18 mouse cellular contexts compared by ENCODE assay signal in genomic region chr5:96412754-96413394, GRCm38 (mm10). TPM values are rescaled to one million over a fixed set of nuclear protein-coding genes. Genes with fewer than 3 reads are reported as not detected.
DNase-seq lines count a peak whose midpoint lies in the region; ATAC-seq and TF ChIP-seq lines count a peak whose summit lies in the region.
"Had no signal": no experiment of that assay in that cellular context is flagged by ENCODE, and none has a peak within 500 bp of the region (broad histone marks: within the 10 kb centered on the region; RNA-seq: fewer than 3 reads in every experiment).

No protein-coding gene starts in this region.

- intact Hi-C loops in heart, postnatal 36 days (cut with DNase I) = no loop called here

- TF ChIP-seq POLR2A in lung, adult 2 months (IDR thresholded peaks at IDR 0.05; ENCODE audit: borderline replicate concordance, extremely low read depth, low read depth, low read length) = no peak

- H3K27me3 ChIP-seq in lung, embryonic 14.5 days (ENCODE audit: insufficient read depth, low read length) = no peaks in the 10 kb centered on the region
- H3K27me3 ChIP-seq in kidney, embryonic 14.5 days (ENCODE audit: control insufficient read depth, insufficient read depth, low read length) = no peaks in the 10 kb centered on the region
- no peaks in the 10 kb centered on the region for H3K27me3 ChIP-seq in lung, embryonic 16.5 days (ENCODE audit: control insufficient read depth, insufficient read depth, low read depth, low read length)
- H3K27me3 ChIP-seq in stomach, postnatal 0 days (ENCODE audit: control insufficient read depth, insufficient read depth, low read length) = no peaks in the 10 kb centered on the region
- H3K27me3 ChIP-seq: heart, embryonic 12.5 days; hindbrain, embryonic 12.5 days had no signal

- H3K4me3 ChIP-seq in lung, embryonic 14.5 days (ENCODE audit: low read depth, low read length) = no peak overlapping the region
- no peak overlapping the region for H3K4me3 ChIP-seq in lung, adult 2 months (replicated peaks; ENCODE audit: extremely low read depth, low read depth, low read length)
- H3K4me3 ChIP-seq in kidney, embryonic 14.5 days (ENCODE audit: low read length) = no peak overlapping the region
- no peak overlapping the region for H3K4me3 ChIP-seq in lung, embryonic 16.5 days (ENCODE audit: low read length)
- no peak overlapping the region for H3K4me3 ChIP-seq in stomach, postnatal 0 days (ENCODE audit: low read depth, low read length)
- H3K4me3 ChIP-seq: forebrain, embryonic 10.5 days; heart, embryonic 12.5 days; hindbrain, embryonic 12.5 days had no signal

- H3K4me2 ChIP-seq in lung, embryonic 14.5 days = peak overlapping the region; percentile 28
- H3K4me2 ChIP-seq in kidney, embryonic 14.5 days (replicated peaks; ENCODE audit: low read depth, low read length) = no peak overlapping the region
- H3K4me2 ChIP-seq in lung, embryonic 16.5 days (ENCODE audit: low read depth, low read length) = peak overlapping the region; percentile 12
- no peak overlapping the region for H3K4me2 ChIP-seq in stomach, postnatal 0 days (replicated peaks; ENCODE audit: low read depth)
- H3K4me2 ChIP-seq: heart, embryonic 12.5 days; hindbrain, embryonic 12.5 days had no signal

- H3K27ac ChIP-seq in lung, embryonic 14.5 days (ENCODE audit: low read depth) = peak overlapping the region; percentile 86
- peak overlapping the region; percentile 59; the same call in 1 of the 2 replicates for H3K27ac ChIP-seq in kidney, embryonic 14.5 days (ENCODE audit: low read depth, low read length)
- H3K27ac ChIP-seq in lung, embryonic 16.5 days (ENCODE audit: low read length) = peak overlapping the region; percentile 92
- no peak overlapping the region for H3K27ac ChIP-seq in stomach, postnatal 0 days (replicated peaks)
- H3K27ac ChIP-seq: forebrain, embryonic 10.5 days; macrophage had no signal

- H3K9me3 ChIP-seq in lung, embryonic 14.5 days (ENCODE audit: low read depth, low read length) = no peaks in the 10 kb centered on the region
- no peaks in the 10 kb centered on the region for H3K9me3 ChIP-seq in kidney, embryonic 14.5 days (ENCODE audit: control insufficient read depth, low read length)
- H3K9me3 ChIP-seq in lung, embryonic 16.5 days (ENCODE audit: control insufficient read depth, low read length) = no peaks in the 10 kb centered on the region
- H3K9me3 ChIP-seq in stomach, postnatal 0 days (ENCODE audit: control insufficient read depth, low read length) = no peaks in the 10 kb centered on the region
- H3K9me3 ChIP-seq: forebrain, embryonic 10.5 days; heart, embryonic 12.5 days; hindbrain, embryonic 12.5 days had no signal

- H3K36me3 ChIP-seq in lung, embryonic 14.5 days (ENCODE audit: insufficient read depth) = no peaks in the 10 kb centered on the region
- no peaks in the 10 kb centered on the region for H3K36me3 ChIP-seq in kidney, embryonic 14.5 days (ENCODE audit: control insufficient read depth, insufficient read depth, low read length)
- no peaks in the 10 kb centered on the region for H3K36me3 ChIP-seq in lung, embryonic 16.5 days (ENCODE audit: control insufficient read depth, insufficient read depth, low read length)
- H3K36me3 ChIP-seq in stomach, postnatal 0 days (ENCODE audit: control insufficient read depth, insufficient read depth, low read length) = no peaks in the 10 kb centered on the region
- H3K36me3 ChIP-seq: forebrain, embryonic 10.5 days; heart, embryonic 12.5 days; hindbrain, embryonic 12.5 days had no signal

- TF ChIP-seq EP300 in stomach, postnatal 0 days (optimal IDR thresholded peaks at IDR 0.05) = no peak

- peak; percentile 77 for DNase-seq in lung, embryonic 14.5 days
- no peak for DNase-seq in lung, adult 2 months
- peak; percentile 25 for DNase-seq in stomach, postnatal 0 days (ENCODE audit: low spot score)
- no peak for DNase-seq in ovary, adult 18-20 months (ENCODE audit: low spot score)
- no peak for DNase-seq in layer of hippocampus, adult 8-10 months (ENCODE audit: low spot score in 2 of 2)
- no peak for DNase-seq in heart, postnatal 36 days
- DNase-seq: cerebellum, adult 2 months; right cerebral cortex, postnatal 25 days; thymus, postnatal 25 days had no signal

- peaks cover 5% of the 10 kb centered on the region; the same call in 1 of the 2 replicates for H3K4me1 ChIP-seq in lung, embryonic 14.5 days (ENCODE audit: insufficient read depth)
- no peaks in the 10 kb centered on the region for H3K4me1 ChIP-seq in lung, adult 2 months (ENCODE audit: control insufficient read depth, insufficient read depth, low read length)
- peaks cover 8% of the 10 kb centered on the region; the same call in 1 of the 2 replicates for H3K4me1 ChIP-seq in kidney, embryonic 14.5 days (ENCODE audit: control insufficient read depth, insufficient read depth, low read length)
- H3K4me1 ChIP-seq in lung, embryonic 16.5 days (replicated peaks; ENCODE audit: control insufficient read depth, insufficient read depth, low read length) = peaks cover 15% of the 10 kb centered on the region
- no peaks in the 10 kb centered on the region for H3K4me1 ChIP-seq in stomach, postnatal 0 days (replicated peaks; ENCODE audit: control insufficient read depth, insufficient read depth)

- ATAC-seq in lung, embryonic 14.5 days (ENCODE audit: insufficient read depth) = peak; percentile 92
- ATAC-seq in kidney, embryonic 14.5 days (ENCODE audit: low FRiP score, low TSS enrichment) = peak; percentile 76; the same call in 1 of the 2 replicates
- peak; percentile 95 for ATAC-seq in lung, embryonic 16.5 days (ENCODE audit: low read depth)
- ATAC-seq in stomach, postnatal 0 days (ENCODE audit: low FRiP score, low TSS enrichment) = no peak
- ATAC-seq: activated CD4-positive, CD25-positive, alpha-beta regulatory T cell, adult 4 months; CD4-positive, CD25-positive, alpha-beta regulatory T cell, adult 4 months had no signal

- 53% methylated on average over 11 of the region's 11 CpGs for WGBS in lung, embryonic 14.5 days
- 62% methylated on average over 11 of the region's 11 CpGs for WGBS in lung, adult 2 months
- 42% methylated on average over 11 of the region's 11 CpGs for WGBS in kidney, embryonic 14.5 days
- 47% methylated on average over 11 of the region's 11 CpGs for WGBS in lung, embryonic 16.5 days
- 43% methylated on average over 11 of the region's 11 CpGs for WGBS in stomach, postnatal 0 days

- H3K9ac ChIP-seq in lung, embryonic 14.5 days = no peak overlapping the region
- H3K9ac ChIP-seq in kidney, embryonic 14.5 days (ENCODE audit: low read depth, low read length) = no peak overlapping the region
- peak overlapping the region; percentile 8; the same call in 1 of the 2 replicates for H3K9ac ChIP-seq in lung, embryonic 16.5 days (ENCODE audit: low read length)
- H3K9ac ChIP-seq in stomach, postnatal 0 days (ENCODE audit: low read length) = no peak overlapping the region
- H3K9ac ChIP-seq: heart, embryonic 12.5 days; hindbrain, embryonic 12.5 days had no signal

- no peak for TF ChIP-seq CTCF in lung, embryonic 14.5 days (IDR thresholded peaks at IDR 0.05; ENCODE audit: low read depth)
- TF ChIP-seq CTCF in lung, adult 2 months (IDR thresholded peaks at IDR 0.05; ENCODE audit: insufficient read depth, low read length) = no peak
- TF ChIP-seq CTCF in stomach, postnatal 0 days (IDR thresholded peaks at IDR 0.05; ENCODE audit: low read depth) = no peak

RNA-seq across cellular contexts. Expression of gene Fras1, which starts 39.1 kb away (rescaled TPM):
- polyA plus RNA-seq in lung, embryonic 14.5 days (2014; fragmentation: Nextera tagmentation; extraction: Ambion mirVana) = 30.5 and 34.2 TPM in 2 replicates
- polyA plus RNA-seq in lung, adult 2 months (2012; rRNA removed) = 2.0 and 2.2 TPM in 2 replicates
- polyA plus RNA-seq in kidney, embryonic 14.5 days (2014; fragmentation: Nextera tagmentation; extraction: Ambion mirVana) = 43.7 and 71.3 TPM in 2 replicates
- polyA plus RNA-seq in lung, embryonic 16.5 days (2015; fragmentation: Nextera tagmentation; extraction: Ambion mirVana) = 18.2 and 23.7 TPM in 2 replicates
- polyA plus RNA-seq in stomach, postnatal 0 days (2015; fragmentation: Nextera tagmentation; extraction: Ambion mirVana) = 3.4 and 3.6 TPM in 2 replicates
- 10 to 100 TPM; 13.5 to 16.6 (median 15.3) TPM for total RNA-seq in layer of hippocampus, adult 8-10 months (2022)
- total RNA-seq in heart, postnatal 36 days (2021) = 1 to 10 TPM; 1.3 to 1.5 TPM
- total RNA-seq: neutrophil, adult 5-6 weeks had no signal
- polyA plus RNA-seq: macrophage had no signal

Comparison
In these comparisons a context has a peak if more than half of its experiments do, and no peak if none do; other contexts are left out.
1. DNase-seq: peak in lung, embryonic 14.5 days (single experiment) and stomach, postnatal 0 days (single experiment); none in lung, adult 2 months (single experiment), ovary, adult 18-20 months (single experiment), layer of hippocampus, adult 8-10 months (0 of 2) and heart, postnatal 36 days (0 of 2).
2. H3K4me2 ChIP-seq: peak in lung, embryonic 14.5 days (single experiment) and lung, embryonic 16.5 days (single experiment); none in kidney, embryonic 14.5 days (single experiment) and stomach, postnatal 0 days (single experiment).